8 mouse cellular contexts compared by ENCODE assay signal in the genomic region with DNA sequence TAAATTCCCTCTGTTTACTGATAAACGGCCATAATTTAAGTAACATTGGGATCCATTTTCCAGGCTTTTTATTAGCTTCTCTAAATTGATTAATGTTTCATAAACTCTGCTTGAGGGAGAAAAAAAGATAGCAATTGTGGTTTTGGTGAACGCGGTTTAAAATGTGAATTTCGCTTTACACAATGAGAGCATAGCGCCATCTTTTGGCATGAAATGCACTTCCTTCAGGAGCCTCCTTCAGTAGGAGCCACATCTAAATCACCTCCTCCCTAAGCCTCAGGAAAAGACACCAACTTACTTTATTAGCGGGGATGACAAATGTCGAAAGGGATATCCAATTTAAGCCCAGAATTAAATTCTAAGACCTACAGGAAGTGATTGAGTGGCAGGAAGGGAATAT.
DNase-seq lines count a peak whose midpoint lies in the region; ATAC-seq and TF ChIP-seq lines count a peak whose summit lies in the region.
"Had no signal": no experiment of that assay in that cellular context is flagged by ENCODE, and none has a peak within 500 bp of the region (broad histone marks: within the 10 kb centered on the region; RNA-seq: fewer than 3 reads in every experiment).

No protein-coding gene starts in this region.

- H3K4me1 ChIP-seq in kidney, postnatal 0 days (replicated peaks; ENCODE audit: insufficient read depth, low read length): no peaks in the 10 kb centered on the region
- no peaks in the 10 kb centered on the region for H3K4me1 ChIP-seq in kidney, embryonic 15.5 days
- no peaks in the 10 kb centered on the region for H3K4me1 ChIP-seq in midbrain, embryonic 16.5 days (ENCODE audit: control insufficient read depth, insufficient read depth, low read length)
- H3K4me1 ChIP-seq: neural tube, embryonic 12.5 days had no signal

- H3K9ac ChIP-seq in kidney, postnatal 0 days (ENCODE audit: low read depth, low read length): no peak overlapping the region
- no peak overlapping the region for H3K9ac ChIP-seq in kidney, embryonic 15.5 days
- H3K9ac ChIP-seq in midbrain, embryonic 16.5 days (ENCODE audit: low read depth, low read length): no peak overlapping the region
- H3K9ac ChIP-seq: neural tube, embryonic 12.5 days had no signal

- H3K27ac ChIP-seq in kidney, postnatal 0 days: no peak overlapping the region
- no peak overlapping the region for H3K27ac ChIP-seq in kidney, embryonic 15.5 days
- no peak overlapping the region for H3K27ac ChIP-seq in midbrain, embryonic 16.5 days (ENCODE audit: low read length)
- H3K27ac ChIP-seq: neural tube, embryonic 12.5 days had no signal

- H3K4me3 ChIP-seq in kidney, postnatal 0 days (replicated peaks; ENCODE audit: low read depth, low read length): no peak overlapping the region
- no peak overlapping the region for H3K4me3 ChIP-seq in kidney, embryonic 15.5 days (replicated peaks)
- H3K4me3 ChIP-seq in midbrain, embryonic 16.5 days (ENCODE audit: low read depth, low read length): no peak overlapping the region
- H3K4me3 ChIP-seq: neural tube, embryonic 12.5 days had no signal

- TF ChIP-seq CTCF in kidney, postnatal 0 days (IDR thresholded peaks at IDR 0.05; ENCODE audit: low read depth): peak; percentile 77

- no peak for ATAC-seq in kidney, postnatal 0 days (replicated peaks; ENCODE audit: low FRiP score, low read depth)
- no peak for ATAC-seq in kidney, embryonic 15.5 days (replicated peaks; ENCODE audit: low FRiP score)
- peak; percentile 89 for ATAC-seq in frontal cortex, adult (ENCODE audit: low TSS enrichment)
- peak; percentile 66; the same call in 1 of the 2 replicates for ATAC-seq in midbrain, embryonic 16.5 days

- H3K4me2 ChIP-seq in kidney, postnatal 0 days (ENCODE audit: low read length): no peak overlapping the region
- no peak overlapping the region for H3K4me2 ChIP-seq in kidney, embryonic 15.5 days
- H3K4me2 ChIP-seq in midbrain, embryonic 16.5 days (ENCODE audit: low read length): no peak overlapping the region
- H3K4me2 ChIP-seq: neural tube, embryonic 12.5 days had no signal

- no peaks in the 10 kb centered on the region for H3K27me3 ChIP-seq in kidney, postnatal 0 days (ENCODE audit: insufficient read depth, low read length)
- no peaks in the 10 kb centered on the region for H3K27me3 ChIP-seq in kidney, embryonic 15.5 days
- no peaks in the 10 kb centered on the region for H3K27me3 ChIP-seq in midbrain, embryonic 16.5 days (ENCODE audit: control insufficient read depth, insufficient read depth, low read depth, low read length)
- H3K27me3 ChIP-seq: neural tube, embryonic 12.5 days had no signal

- DNase-seq in kidney, postnatal 0 days (ENCODE audit: low spot score): peak; percentile 83
- DNase-seq in MN1 (ENCODE audit: low spot score): peak; percentile 18
- no peak for DNase-seq in spleen, adult 18-20 months
- DNase-seq in gastrocnemius, postnatal 25 days: no peak

- H3K36me3 ChIP-seq in kidney, postnatal 0 days (ENCODE audit: insufficient read depth, low read length): no peaks in the 10 kb centered on the region
- H3K36me3 ChIP-seq in kidney, embryonic 15.5 days: no peaks in the 10 kb centered on the region
- H3K36me3 ChIP-seq in midbrain, embryonic 16.5 days (ENCODE audit: control insufficient read depth, insufficient read depth, low read length): no peaks in the 10 kb centered on the region
- H3K36me3 ChIP-seq: neural tube, embryonic 12.5 days had no signal

- WGBS in kidney, postnatal 0 days: 18% methylated on average over 7 of the region's 7 CpGs
- 18% methylated on average over 7 of the region's 7 CpGs for WGBS in kidney, embryonic 15.5 days
- 20% methylated on average over 7 of the region's 7 CpGs for WGBS in midbrain, embryonic 16.5 days

- no peaks in the 10 kb centered on the region for H3K9me3 ChIP-seq in kidney, postnatal 0 days (replicated peaks; ENCODE audit: low read length)
- no peaks in the 10 kb centered on the region for H3K9me3 ChIP-seq in kidney, embryonic 15.5 days (replicated peaks)
- H3K9me3 ChIP-seq in midbrain, embryonic 16.5 days (replicated peaks; ENCODE audit: control insufficient read depth, low read length, poor library complexity, severe bottlenecking): no peaks in the 10 kb centered on the region
- H3K9me3 ChIP-seq: neural tube, embryonic 12.5 days had no signal

Comparison
In these comparisons a context has a peak if more than half of its experiments do, and no peak if none do; other contexts are left out.
1. ATAC-seq: peak in frontal cortex, adult (single experiment) and midbrain, embryonic 16.5 days (single experiment); none in kidney, postnatal 0 days (single experiment) and kidney, embryonic 15.5 days (single experiment).
2. DNase-seq: peak in kidney, postnatal 0 days (single experiment) and MN1 (single experiment); none in spleen, adult 18-20 months (0 of 2) and gastrocnemius, postnatal 25 days (single experiment).